Mouse (Mus musculus): ENCODE measurements around the gene Sstr5.

- TF ChIP-seq EP300 (IDR thresholded peaks at IDR 0.05; ENCODE audit: low read depth in 1 of 2, low read length in 2 of 2), result no peak
- no peak for TF ChIP-seq GATA1 (IDR thresholded peaks at IDR 0.05; ENCODE audit: low read depth, low read length)
- no peak for TF ChIP-seq CTCF (IDR thresholded peaks at IDR 0.05 in 2 of 3, conservative IDR thresholded peaks at IDR 0.05 in 1 of 3; ENCODE audit: control insufficient read depth in 1 of 3, insufficient read depth in 1 of 3, low read depth in 2 of 3, low read length in 3 of 3, poor library complexity in 1 of 3, severe bottlenecking in 1 of 3)
- no peak for TF ChIP-seq USF1 (IDR thresholded peaks at IDR 0.05; ENCODE audit: low read depth, low read length)
- TF ChIP-seq ZKSCAN1 (IDR thresholded peaks at IDR 0.05; ENCODE audit: low read depth, low read length), result no peak
- no peak for TF ChIP-seq GABPA (IDR thresholded peaks at IDR 0.05; ENCODE audit: low read depth, low read length)
These were observed 21.1 kb upstream of the Sstr5 start for GRCm38 (mm10) chr17:25518144-25518543.
